Mouse (Mus musculus): ENCODE results near the gene Ankrd65. TPM values are rescaled to one million over a fixed set of nuclear protein-coding genes. Genes with fewer than 3 reads are reported as not detected.

The Ankrd65 gene
- polyA plus RNA-seq, 1 experiment = not detected

DNA sequence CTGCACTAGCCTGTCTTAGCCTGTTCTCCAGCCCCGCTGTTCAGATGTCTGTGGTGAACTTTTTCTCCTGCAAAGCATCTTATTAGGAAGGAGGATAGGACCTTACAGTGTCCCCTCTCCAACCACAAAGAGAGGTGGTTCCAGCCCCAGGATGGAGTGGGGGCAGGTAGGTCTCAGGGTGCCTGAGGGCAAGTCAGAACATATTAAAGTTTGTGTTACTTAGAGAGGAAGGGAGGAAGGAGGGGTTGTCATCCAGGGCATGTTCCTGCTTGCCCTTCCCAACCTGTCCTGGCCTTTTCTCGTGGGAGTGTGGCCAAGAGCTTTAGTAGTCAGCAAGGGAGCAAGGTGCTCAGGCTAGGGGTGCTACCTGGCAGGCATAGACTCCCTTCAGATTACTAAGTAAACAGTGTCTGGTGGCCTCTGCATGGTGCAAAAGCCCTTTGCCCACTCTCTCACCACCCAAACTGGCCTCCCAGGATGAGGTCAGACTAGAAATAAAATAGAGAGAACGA is 467 bp downstream of the Ankrd65 start:
- WGBS = 74% methylated on average over 3 of the region's 3 CpGs
- Histone ChIP-seq H3K27ac (ENCODE audit: control insufficient read depth, insufficient read depth, low read depth, low read length, poor library complexity) (no peak overlapping the region), H3K4me1 (ENCODE audit: control insufficient read depth, insufficient read depth, low read length) (no peaks in the 10 kb centered on the region), H3K4me3 (replicated peaks; ENCODE audit: control insufficient read depth, low read depth, low read length) (no peak overlapping the region)
- TF ChIP-seq CTCF (IDR thresholded peaks at IDR 0.05; ENCODE audit: control insufficient read depth, insufficient read depth, low read length) (no peak), POLR2A (IDR thresholded peaks at IDR 0.05; ENCODE audit: borderline replicate concordance, control insufficient read depth, low read depth, low read length) (no peak)

- WGBS = 85% methylated on average over 24 of the region's 24 CpGs
- no peaks in the 10 kb centered on the region for H3K4me1 ChIP-seq (ENCODE audit: control insufficient read depth, insufficient read depth, low read length)
- H3K27ac ChIP-seq (ENCODE audit: control insufficient read depth, insufficient read depth, low read depth, low read length, poor library complexity) = no peak overlapping the region
- TF ChIP-seq POLR2A (IDR thresholded peaks at IDR 0.05; ENCODE audit: borderline replicate concordance, control insufficient read depth, low read depth, low read length) = no peak
- no peak for TF ChIP-seq CTCF (IDR thresholded peaks at IDR 0.05; ENCODE audit: control insufficient read depth, insufficient read depth, low read length)
- H3K4me3 ChIP-seq (replicated peaks; ENCODE audit: control insufficient read depth, low read depth, low read length) = no peak overlapping the region
Measured at GRCm38 (mm10) chr4:155791240-155791933, 1.1 kb downstream of the Ankrd65 start.

DNA sequence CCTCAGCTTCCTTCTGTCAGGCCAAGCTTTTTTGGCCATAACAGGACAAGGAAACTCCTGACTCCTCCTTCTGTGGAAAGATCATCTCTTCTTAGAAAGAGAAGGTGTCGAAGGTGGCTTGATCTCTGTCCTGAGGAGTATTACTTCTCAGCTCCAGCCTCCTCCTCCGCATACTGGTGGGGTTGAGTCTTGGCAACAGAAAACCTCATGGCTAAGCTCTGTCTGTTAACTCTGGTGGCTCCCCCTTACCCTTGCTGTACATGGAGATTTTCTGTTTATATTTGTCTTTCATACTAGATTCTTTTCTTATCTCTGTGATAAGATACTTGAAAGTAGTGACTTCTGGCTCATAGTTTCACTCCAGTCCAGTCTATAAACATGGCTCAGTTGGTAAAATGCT is 3.5 kb downstream of the Ankrd65 start:
- WGBS = 78% methylated on average over 2 of the region's 2 CpGs
- TF ChIP-seq CTCF (IDR thresholded peaks at IDR 0.05; ENCODE audit: control insufficient read depth, insufficient read depth, low read length) (no peak), POLR2A (IDR thresholded peaks at IDR 0.05; ENCODE audit: borderline replicate concordance, control insufficient read depth, low read depth, low read length) (no peak)
- no peak overlapping the region for H3K27ac ChIP-seq (ENCODE audit: control insufficient read depth, insufficient read depth, low read depth, low read length, poor library complexity)
- H3K4me1 ChIP-seq (ENCODE audit: control insufficient read depth, insufficient read depth, low read length) = no peaks in the 10 kb centered on the region
- H3K4me3 ChIP-seq (replicated peaks; ENCODE audit: control insufficient read depth, low read depth, low read length) = no peak overlapping the region

DNA sequence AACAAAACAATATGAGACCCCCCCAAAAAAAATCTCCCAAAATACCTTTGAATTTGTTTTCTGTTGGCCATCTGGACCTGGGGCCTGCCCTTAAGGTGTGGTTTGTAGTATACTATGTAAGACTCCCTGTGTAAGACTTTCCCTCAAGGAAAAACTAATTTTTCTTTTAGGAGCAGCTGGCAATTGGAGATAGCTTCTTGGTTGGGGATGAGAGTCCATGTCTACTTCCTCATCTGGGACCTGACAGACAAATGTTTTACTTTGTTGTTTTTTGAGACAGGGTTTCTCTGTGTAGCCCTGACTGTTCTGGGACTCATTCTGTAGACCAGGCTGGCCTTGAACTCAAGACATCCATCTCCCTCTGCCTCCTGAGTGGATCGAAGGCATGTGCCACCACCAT is 11.8 kb downstream of the Ankrd65 start:
- Histone ChIP-seq H3K4me3 (replicated peaks; ENCODE audit: control insufficient read depth, low read depth, low read length) (no peak overlapping the region), H3K27ac (ENCODE audit: control insufficient read depth, insufficient read depth, low read depth, low read length, poor library complexity) (no peak overlapping the region), H3K4me1 (ENCODE audit: control insufficient read depth, insufficient read depth, low read length) (peaks cover 3% of the 10 kb centered on the region; the same call in 1 of the 2 replicates)
- no peak for TF ChIP-seq POLR2A (IDR thresholded peaks at IDR 0.05; ENCODE audit: borderline replicate concordance, control insufficient read depth, low read depth, low read length)
- TF ChIP-seq CTCF (IDR thresholded peaks at IDR 0.05; ENCODE audit: control insufficient read depth, insufficient read depth, low read length) = no peak
- WGBS = 88% methylated on average over 1 of the region's 1 CpGs

DNA sequence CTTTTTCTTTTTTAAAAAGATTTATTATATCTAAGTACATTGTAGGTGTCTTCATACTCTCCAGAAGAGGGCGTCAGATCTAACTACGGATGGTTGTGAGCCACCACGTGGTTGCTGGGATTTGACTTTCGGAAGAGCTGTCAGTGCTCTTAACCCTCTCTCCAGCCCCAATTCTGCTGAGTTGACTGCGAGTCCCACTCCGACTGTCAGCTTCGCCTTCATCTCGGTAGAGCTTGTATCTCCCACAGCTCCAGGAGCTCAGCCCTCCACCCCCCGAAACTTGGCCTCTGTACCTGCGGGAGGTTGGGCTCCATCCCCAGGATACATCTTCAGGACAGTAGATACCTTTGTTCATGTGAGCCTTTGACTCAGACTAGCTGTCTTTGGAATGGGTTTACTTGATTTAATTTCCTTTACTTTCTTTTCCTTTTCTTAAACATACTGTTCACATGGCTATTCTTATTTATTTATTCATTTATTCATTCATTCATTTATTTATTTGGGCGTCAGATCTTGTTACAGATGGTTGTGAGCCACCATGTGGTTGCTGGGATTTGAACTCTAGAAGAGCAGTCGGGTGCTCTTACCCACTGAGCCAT is 12.6 kb downstream of the Ankrd65 start, which contains the start of gene Mrpl20:
Gene Mrpl20 (plus strand): TSS at position 138 of the 599 bp plus-strand sequence.
- TF ChIP-seq CTCF (IDR thresholded peaks at IDR 0.05; ENCODE audit: control insufficient read depth, insufficient read depth, low read length) (no peak), POLR2A (IDR thresholded peaks at IDR 0.05; ENCODE audit: borderline replicate concordance, control insufficient read depth, low read depth, low read length) (no peak)
- peaks cover 3% of the 10 kb centered on the region; the same call in 1 of the 2 replicates for H3K4me1 ChIP-seq (ENCODE audit: control insufficient read depth, insufficient read depth, low read length)
- peak within 1 kb of the TSS; percentile 97 for H3K4me3 ChIP-seq (replicated peaks; ENCODE audit: control insufficient read depth, low read depth, low read length)
- WGBS = 9% methylated on average over 12 of the region's 12 CpGs
- peak within 1 kb of the TSS; percentile 88 for H3K27ac ChIP-seq (ENCODE audit: control insufficient read depth, insufficient read depth, low read depth, low read length, poor library complexity)

GRCm38 (mm10) chr4:155803340-155804041 is 13.3 kb downstream of the Ankrd65 start:
- Histone ChIP-seq H3K27ac (ENCODE audit: control insufficient read depth, insufficient read depth, low read depth, low read length, poor library complexity) (peak overlapping the region; percentile 88), H3K4me3 (replicated peaks; ENCODE audit: control insufficient read depth, low read depth, low read length) (peak overlapping the region; percentile 97), H3K4me1 (ENCODE audit: control insufficient read depth, insufficient read depth, low read length) (peaks cover 3% of the 10 kb centered on the region; the same call in 1 of the 2 replicates)
- peak; percentile 83; the same call in 1 of the 2 replicates for TF ChIP-seq POLR2A (IDR thresholded peaks at IDR 0.05; ENCODE audit: borderline replicate concordance, control insufficient read depth, low read depth, low read length)
- TF ChIP-seq CTCF (IDR thresholded peaks at IDR 0.05; ENCODE audit: control insufficient read depth, insufficient read depth, low read length) = no peak
- under 1% methylated on average over 58 of the region's 58 CpGs for WGBS

DNA sequence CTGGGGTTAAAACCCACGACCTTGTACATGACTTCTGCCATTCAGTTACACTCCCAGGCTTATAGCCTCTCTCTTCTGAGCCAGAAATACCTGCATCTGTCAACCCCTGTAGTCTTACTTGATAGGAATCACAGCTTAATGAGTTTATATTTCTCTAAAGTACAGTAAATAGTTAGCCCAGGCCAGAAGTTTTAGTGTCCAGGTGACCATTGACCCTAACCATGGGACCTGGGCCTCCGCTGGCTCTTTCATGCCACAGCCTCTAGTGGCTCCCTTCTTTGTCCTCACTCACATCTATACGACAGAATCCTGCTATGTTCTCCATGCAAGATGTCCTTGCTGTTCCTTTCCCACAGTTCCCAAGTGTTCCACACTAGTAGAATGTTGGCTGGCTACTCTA is 17.6 kb downstream of the Ankrd65 start:
- WGBS = 87% methylated on average over 3 of the region's 3 CpGs
- H3K4me3 ChIP-seq (replicated peaks; ENCODE audit: control insufficient read depth, low read depth, low read length) = no peak overlapping the region
- peaks cover under 1% of the 10 kb centered on the region; the same call in 1 of the 2 replicates for H3K4me1 ChIP-seq (ENCODE audit: control insufficient read depth, insufficient read depth, low read length)
- H3K27ac ChIP-seq (ENCODE audit: control insufficient read depth, insufficient read depth, low read depth, low read length, poor library complexity) = no peak overlapping the region
- TF ChIP-seq POLR2A (IDR thresholded peaks at IDR 0.05; ENCODE audit: borderline replicate concordance, control insufficient read depth, low read depth, low read length) = no peak
- TF ChIP-seq CTCF (IDR thresholded peaks at IDR 0.05; ENCODE audit: control insufficient read depth, insufficient read depth, low read length) = no peak

Measured in bone marrow, adult 2 months (tissue).